Mouse (Mus musculus) embryonic facial prominence, embryonic 14.5 days (tissue): ENCODE data around the gene Ppie. TPM values are rescaled to one million over a fixed set of nuclear protein-coding genes. Genes with fewer than 3 reads are reported as not detected.

Experiments
- ATAC-seq: fragments of 200-750 bp; cut with Nextera tagmentation; 2 replicates; pipeline ENCODE4 v1.8.0; 2017; ENCODE audit warnings: low read depth, moderate number of reproducible peaks, moderate TSS enrichment
- DNase-seq: peaks from one replicate; pipeline ENCODE4 v3.0.0-alpha.2; 2015; ENCODE audit warnings: low spot score
- H3K27ac ChIP-seq: fragments of 300-500 bp; sonication (generic); replicated peaks from 2 replicates; pipeline ENCODE4 v1.5.1; 2014; ENCODE audit warnings: low read depth, mild to moderate bottlenecking, low read length, moderate library complexity
- H3K27me3 ChIP-seq: fragments of 300-500 bp; sonication (generic); replicated peaks from 2 replicates; pipeline ENCODE4 v1.6.1; 2014; ENCODE audit warnings: low read length; ENCODE audit not compliant: control insufficient read depth, insufficient read depth
- H3K36me3 ChIP-seq: fragments of 300-500 bp; sonication (generic); 2 replicates; pipeline ENCODE4 v1.6.1; 2014; ENCODE audit warnings: low read length, mixed read lengths; ENCODE audit not compliant: control insufficient read depth, insufficient read depth
- H3K4me1 ChIP-seq: fragments of 300-500 bp; sonication (generic); 2 replicates; pipeline ENCODE4 v1.6.1; 2014; ENCODE audit warnings: antibody characterized with exemption, low read length; ENCODE audit not compliant: control insufficient read depth, insufficient read depth
- H3K4me2 ChIP-seq: fragments of 300-500 bp; sonication (generic); 2 replicates; pipeline ENCODE4 v1.6.1; 2014; ENCODE audit warnings: low read depth, mild to moderate bottlenecking, low read length, moderate library complexity, mixed read lengths
- H3K4me3 ChIP-seq: fragments of 300-500 bp; sonication (generic); 2 replicates; pipeline ENCODE4 v1.5.1; 2014; ENCODE audit warnings: low read depth, mild to moderate bottlenecking, low read length
- H3K9ac ChIP-seq: fragments of 300-500 bp; sonication (generic); 2 replicates; pipeline ENCODE4 v1.6.1; 2014; ENCODE audit warnings: low read depth, mild to moderate bottlenecking, low read length, moderate library complexity, mixed read lengths
- H3K9me3 ChIP-seq: fragments of 300-500 bp; sonication (generic); 2 replicates; pipeline ENCODE4 v1.6.1; 2016; ENCODE audit warnings: low read length; ENCODE audit not compliant: control insufficient read depth
- WGBS: fragments of 180-500 bp; shearing (Covaris S2); extraction: QIAGEN DNeasy Blood & Tissue Kit; methylation state at CpG from one replicate; pipeline ENCODE4 v1.1.7; 2014; 5-methylcytosine and 5-hydroxymethylcytosine counted together
- polyA plus RNA-seq: library from polyadenylated mRNA; unstranded; fragments of >200 nt; fragmentation: Nextera tagmentation; extraction: Ambion mirVana; gene quantifications from 2 replicates; pipeline ENCODE4 v1.2.1, GENCODE M21; 2014

The Ppie gene
- polyA plus RNA-seq, 1 experiment from 2014 or later: 77.8 TPM

- Histone ChIP-seq H3K4me2 (no peak overlapping the region), H3K27ac (no peak overlapping the region), H3K4me3 (no peak overlapping the region), H3K9ac (no peak overlapping the region), H3K4me1 (no peaks in the 10 kb centered on the region), H3K27me3 (no peaks in the 10 kb centered on the region), H3K9me3 (peaks cover 5% of the 10 kb centered on the region; the same call in 1 of the 2 replicates), H3K36me3 (no peaks in the 10 kb centered on the region)
- ATAC-seq (no peak), DNase-seq (no peak)
- 86% methylated on average over 4 of the region's 4 CpGs for WGBS
Observed at GRCm38 (mm10) chr4:123086381-123086780, 53.4 kb downstream of the Ppie start.

- ATAC-seq: no peak
- Histone ChIP-seq H3K4me3 (no peak overlapping the region), H3K27ac (no peak overlapping the region), H3K9me3 (peaks cover 5% of the 10 kb centered on the region; the same call in 1 of the 2 replicates), H3K36me3 (no peaks in the 10 kb centered on the region), H3K4me1 (no peaks in the 10 kb centered on the region), H3K27me3 (no peaks in the 10 kb centered on the region), H3K4me2 (no peak overlapping the region), H3K9ac (no peak overlapping the region)
- 70% methylated on average over 2 of the region's 2 CpGs for WGBS
- DNase-seq: no peak
Observed at GRCm38 (mm10) chr4:123085290-123085689, 54.5 kb downstream of the Ppie start.

GRCm38 (mm10) chr4:123083323-123083902, 56.3 kb downstream of the Ppie start:
- H3K4me2 ChIP-seq: no peak overlapping the region
- WGBS: 67% methylated on average over 13 of the region's 13 CpGs
- DNase-seq: no peak

GRCm38 (mm10) chr4:123082283-123083163, 57.2 kb downstream of the Ppie start:
- Histone ChIP-seq H3K27ac (no peak overlapping the region), H3K4me3 (no peak overlapping the region), H3K9ac (no peak overlapping the region), H3K4me1 (no peaks in the 10 kb centered on the region), H3K9me3 (peaks cover 5% of the 10 kb centered on the region; the same call in 1 of the 2 replicates), H3K36me3 (no peaks in the 10 kb centered on the region), H3K4me2 (no peak overlapping the region), H3K27me3 (no peaks in the 10 kb centered on the region)
- DNase-seq: peak; percentile 67
- WGBS: 69% methylated on average over 20 of the region's 20 CpGs
- ATAC-seq: peak; percentile 62

More at GRCm38 (mm10) chr4:123083323-123083902, 56.3 kb downstream of the Ppie start:
- Histone ChIP-seq H3K4me1 (no peaks in the 10 kb centered on the region), H3K9me3 (peaks cover 5% of the 10 kb centered on the region; the same call in 1 of the 2 replicates), H3K36me3 (no peaks in the 10 kb centered on the region), H3K4me3 (no peak overlapping the region), H3K27me3 (no peaks in the 10 kb centered on the region), H3K9ac (no peak overlapping the region), H3K27ac (no peak overlapping the region)
- ATAC-seq: no peak

- ATAC-seq: peak; percentile 81
- no peaks in the 10 kb centered on the region for H3K27me3 ChIP-seq
- no peaks in the 10 kb centered on the region for H3K4me1 ChIP-seq
- no peak overlapping the region for H3K4me2 ChIP-seq
- no peaks in the 10 kb centered on the region for H3K9me3 ChIP-seq
- H3K27ac ChIP-seq: no peak overlapping the region
- 29% methylated on average over 13 of the region's 13 CpGs for WGBS
- H3K9ac ChIP-seq: no peak overlapping the region
- DNase-seq: peak; percentile 68
- H3K36me3 ChIP-seq: no peaks in the 10 kb centered on the region
- H3K4me3 ChIP-seq: no peak overlapping the region
Observed at GRCm38 (mm10) chr4:123080791-123081190, 59.0 kb downstream of the Ppie start.

- no peak for ATAC-seq
Observed at GRCm38 (mm10) chr4:123078231-123078630, 61.5 kb downstream of the Ppie start.

More at GRCm38 (mm10) chr4:123078231-123078630, 61.5 kb downstream of the Ppie start:
- H3K27ac ChIP-seq: no peak overlapping the region
- no peaks in the 10 kb centered on the region for H3K9me3 ChIP-seq
- 77% methylated on average over 4 of the region's 4 CpGs for WGBS
- no peaks in the 10 kb centered on the region for H3K4me1 ChIP-seq
- no peaks in the 10 kb centered on the region for H3K27me3 ChIP-seq
- no peak overlapping the region for H3K4me3 ChIP-seq
- H3K9ac ChIP-seq: no peak overlapping the region
- H3K36me3 ChIP-seq: no peaks in the 10 kb centered on the region
- no peak for DNase-seq
- H3K4me2 ChIP-seq: no peak overlapping the region

Other genes starting within 250 kb of the Ppie start
- 5.3 and 6.6 TPM in 2 replicates for gene Mfsd2a, start 178.8 kb downstream of the Ppie start, polyA plus RNA-seq
- gene Mycl, start 144.3 kb downstream of the Ppie start, polyA plus RNA-seq: 26.9 and 29.3 TPM in 2 replicates
- gene Trit1, start 123.4 kb downstream of the Ppie start, polyA plus RNA-seq: 18.8 and 19.4 TPM in 2 replicates
- gene Bmp8b, start 34.8 kb downstream of the Ppie start, polyA plus RNA-seq: 0.90 and 1.1 TPM in 2 replicates
- gene Oxct2b, start 23.7 kb downstream of the Ppie start, polyA plus RNA-seq: not detected in 2 replicates
- gene Hpcal4, start 43.3 kb upstream of the Ppie start, polyA plus RNA-seq: 0.50 and 0.81 TPM in 2 replicates
- gene Nt5c1a, start 61.6 kb upstream of the Ppie start, polyA plus RNA-seq: 0.22 TPM in 1 of 2 replicates, not detected in the other
- 18.4 and 19.1 TPM in 2 replicates for gene Heyl, start 93.6 kb upstream of the Ppie start, polyA plus RNA-seq
- gene Pabpc4, start 122.4 kb upstream of the Ppie start, polyA plus RNA-seq: 60.4 and 60.8 TPM in 2 replicates
- not detected in 2 replicates for gene Oxct2a, start 183.7 kb upstream of the Ppie start, polyA plus RNA-seq
- 2.3 and 3.4 TPM in 2 replicates for gene Bmp8a, start 203.3 kb upstream of the Ppie start, polyA plus RNA-seq